Mouse (Mus musculus) lung, postnatal 0 days (tissue): ENCODE measurements around the gene D630036H23Rik.

Source experiments
- CTCF ChIP-seq: IDR thresholded peaks from 2 replicates; pipeline ENCODE4 v1.5.1; 2016; ENCODE audit warnings: antibody characterized with exemption, mild to moderate bottlenecking
- EP300 ChIP-seq: IDR thresholded peaks from 2 replicates; pipeline ENCODE4 v1.6.1; 2016; ENCODE audit warnings: antibody characterized with exemption, mild to moderate bottlenecking, control low read depth

DNA sequence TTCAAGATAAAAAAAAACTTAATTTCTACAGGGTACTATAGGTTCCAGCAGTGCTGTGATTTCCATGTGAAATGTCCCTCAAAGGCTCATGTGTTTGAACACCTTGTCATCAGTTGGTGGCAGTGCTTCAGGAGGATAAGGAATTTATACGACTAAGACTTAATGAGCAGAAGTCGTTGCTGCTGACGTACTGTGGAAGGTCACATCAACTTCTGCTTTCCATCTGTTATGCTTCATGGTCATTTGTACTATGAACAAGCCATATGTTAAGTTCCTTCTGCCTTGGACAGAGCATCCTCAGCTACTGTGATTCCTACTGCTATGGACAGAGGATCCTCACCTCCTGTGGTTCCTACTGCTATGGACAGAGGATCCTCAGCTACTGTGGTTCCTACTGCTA, 21.9 kb downstream of the D630036H23Rik start:
- TF ChIP-seq EP300 (no peak), CTCF (no peak)
